Mouse (Mus musculus): ENCODE measurements around the gene Pvalb.

- TF ChIP-seq CTCF (IDR thresholded peaks at IDR 0.05; ENCODE audit: borderline replicate concordance, extremely low read depth, insufficient read depth, insufficient read length) (no peak), POLR2A (IDR thresholded peaks at IDR 0.05; ENCODE audit: borderline replicate concordance, extremely low read depth, insufficient read depth, insufficient read length, poor library complexity, severe bottlenecking) (no peak)
Observed at GRCm38 (mm10) chr15:78164466-78164865, 41.7 kb downstream of the Pvalb start.
